Mouse (Mus musculus) neural tube, embryonic 14.5 days (tissue): Measurements from ENCODE around the gene Gja10. TPM values are rescaled to one million over a fixed set of nuclear protein-coding genes. Genes with fewer than 3 reads are reported as not detected.

Experiments
- ATAC-seq: fragments of 200-750 bp; cut with Nextera tagmentation; 2 replicates; pipeline ENCODE4 v1.8.0; 2017; ENCODE audit warnings: low read depth, mild to moderate bottlenecking, moderate TSS enrichment, moderate library complexity
- H3K27ac ChIP-seq: fragments of 300-500 bp; sonication (generic); 2 replicates; pipeline ENCODE4 v1.5.1; 2014; ENCODE audit warnings: low read depth, mild to moderate bottlenecking, control low read depth, low read length, moderate library complexity, mixed read lengths
- H3K27me3 ChIP-seq: fragments of 300-500 bp; sonication (generic); 2 replicates; pipeline ENCODE4 v1.6.1; 2014; ENCODE audit warnings: low read length; ENCODE audit not compliant: control insufficient read depth, insufficient read depth
- H3K36me3 ChIP-seq: fragments of 300-500 bp; sonication (generic); 2 replicates; pipeline ENCODE4 v1.6.1; 2014; ENCODE audit warnings: low read length, mixed read lengths; ENCODE audit not compliant: control insufficient read depth, insufficient read depth
- H3K4me1 ChIP-seq: fragments of 300-500 bp; sonication (generic); 2 replicates; pipeline ENCODE4 v1.6.1; 2014; ENCODE audit warnings: low read length; ENCODE audit not compliant: control insufficient read depth, insufficient read depth
- H3K4me2 ChIP-seq: fragments of 300-500 bp; sonication (generic); 2 replicates; pipeline ENCODE4 v1.6.1; 2014; ENCODE audit warnings: mild to moderate bottlenecking, low read depth, low read length, control low read depth
- H3K4me3 ChIP-seq: fragments of 300-500 bp; sonication (generic); 2 replicates; pipeline ENCODE4 v1.5.1; 2014; ENCODE audit warnings: low read depth, low read length, control low read depth, mixed read lengths
- H3K9ac ChIP-seq: fragments of 300-500 bp; sonication (generic); replicated peaks from 2 replicates; pipeline ENCODE4 v1.6.1; 2014; ENCODE audit warnings: low read depth, mild to moderate bottlenecking, control low read depth, low read length, mixed read lengths
- H3K9me3 ChIP-seq: fragments of 300-500 bp; sonication (generic); 2 replicates; pipeline ENCODE4 v1.6.1; 2016; ENCODE audit warnings: low read length; ENCODE audit not compliant: control insufficient read depth
- WGBS: fragments of 180-500 bp; shearing (Covaris S2); extraction: QIAGEN DNeasy Blood & Tissue Kit; methylation state at CpG from one replicate; pipeline ENCODE4 v1.1.7; 2014; 5-methylcytosine and 5-hydroxymethylcytosine counted together
- polyA plus RNA-seq: library from polyadenylated mRNA; unstranded; fragments of >200 nt; fragmentation: Nextera tagmentation; extraction: Ambion mirVana; gene quantifications from 2 replicates; pipeline ENCODE4 v1.2.1, GENCODE M21; 2014

Gene Gja10
- polyA plus RNA-seq, 1 experiment from 2014 or later = not detected

- H3K9ac ChIP-seq = no peak overlapping the region
- no peak overlapping the region for H3K27ac ChIP-seq
- 88% methylated on average over 1 of the region's 1 CpGs for WGBS
- no peaks in the 10 kb centered on the region for H3K36me3 ChIP-seq
- no peak overlapping the region for H3K4me3 ChIP-seq
- ATAC-seq = no peak
- H3K9me3 ChIP-seq = no peaks in the 10 kb centered on the region
- no peak overlapping the region for H3K4me2 ChIP-seq
- H3K4me1 ChIP-seq = no peaks in the 10 kb centered on the region
- no peaks in the 10 kb centered on the region for H3K27me3 ChIP-seq
Observed at GRCm38 (mm10) chr4:32549150-32549549, 53.4 kb downstream of the Gja10 start.

Other genes with a start within 250 kb of the Gja10 start
- 37.2 and 39.2 TPM in 2 replicates for gene Casp8ap2, start 12.7 kb upstream of the Gja10 start, polyA plus RNA-seq
- gene Mdn1, start 54.4 kb upstream of the Gja10 start, polyA plus RNA-seq = 20.8 and 33.5 TPM in 2 replicates
- gene Lyrm2, start 197.5 kb upstream of the Gja10 start, polyA plus RNA-seq = 131 and 132 TPM in 2 replicates